Mouse (Mus musculus) liver, adult 2 months (tissue): ENCODE measurements around the gene Kdelr1. TPM values are rescaled to one million over a fixed set of nuclear protein-coding genes. Genes with fewer than 3 reads are reported as not detected.

ENCODE experiments used
- DNase-seq: peaks from one replicate; pipeline ENCODE4 v3.0.0-alpha.2; 2011; ENCODE audit warnings: low read depth, low spot score; ENCODE audit errors: extremely low read depth
- H3K27ac ChIP-seq: fragments of 200-500 bp; replicated peaks from 2 replicates; pipeline ENCODE4 v1.5.1; 2012; ENCODE audit warnings: low read depth, mild to moderate bottlenecking, control low read depth, inconsistent platforms, low read length; ENCODE audit not compliant: insufficient read depth
- H3K27me3 ChIP-seq: fragments of 200-500 bp; 2 replicates; pipeline ENCODE4 v1.6.1; 2012; ENCODE audit warnings: mild to moderate bottlenecking, moderate library complexity, low read length, inconsistent platforms; ENCODE audit not compliant: control insufficient read depth, insufficient read depth
- H3K36me3 ChIP-seq: fragments of 200-500 bp; 2 replicates; pipeline ENCODE4 v1.6.1; 2012; ENCODE audit warnings: low read length, inconsistent platforms; ENCODE audit not compliant: control insufficient read depth, insufficient read depth
- H3K4me1 ChIP-seq: fragments of 200-500 bp; 2 replicates; pipeline ENCODE4 v1.6.1; 2011; ENCODE audit warnings: low read length; ENCODE audit not compliant: control insufficient read depth, insufficient read depth
- H3K4me3 ChIP-seq: fragments of 200-500 bp; 2 replicates; pipeline ENCODE4 v1.5.1; 2011; ENCODE audit warnings: low read depth, mild to moderate bottlenecking, control low read depth, low read length, moderate library complexity; ENCODE audit not compliant: insufficient read depth
- H3K79me2 ChIP-seq: fragments of 200-500 bp; 2 replicates; pipeline ENCODE4 v1.6.1; 2012; ENCODE audit warnings: inconsistent platforms, mild to moderate bottlenecking, low read length, moderate library complexity; ENCODE audit not compliant: control insufficient read depth, insufficient read depth
- H3K9ac ChIP-seq: fragments of 200-500 bp; 2 replicates; pipeline ENCODE4 v1.6.1; 2012; ENCODE audit warnings: low read depth, mild to moderate bottlenecking, control low read depth, inconsistent platforms, low read length
- CTCF ChIP-seq: fragments of 200-500 bp; IDR thresholded peaks from 2 replicates; pipeline ENCODE4 v1.5.1; 2011; ENCODE audit warnings: low read depth, low read length, control low read depth
- POLR2A ChIP-seq: fragments of 200-500 bp; IDR thresholded peaks from 2 replicates; pipeline ENCODE4 v1.6.1; 2011; ENCODE audit warnings: low read length, control low read depth; ENCODE audit not compliant: insufficient read depth; ENCODE audit errors: extremely low read depth
- WGBS: fragments of 180-500 bp; shearing (Covaris S2); methylation state at CpG from one replicate; pipeline ENCODE4 v1.1.7; 2018; 5-methylcytosine and 5-hydroxymethylcytosine counted together
- polyA plus RNA-seq: library from polyadenylated mRNA; depleted of rRNA; stranded (reverse); fragments of >200 nt; gene quantifications from 2 replicates; pipeline ENCODE4 v1.2.3, GENCODE M21; 2012; rRNA removed
- total RNA-seq: library from RNA; depleted of rRNA; stranded (reverse); fragments of >200 nt; gene quantifications from 2 replicates; pipeline ENCODE4 v1.2.3, GENCODE M21; 2014; rRNA removed

Gene Kdelr1
- total and polyA plus RNA-seq, 2 experiments, result 68.9 to 253 TPM

- H3K4me1 ChIP-seq, result no peaks in the 10 kb centered on the region
- H3K79me2 ChIP-seq, result no peaks in the 10 kb centered on the region
- H3K4me3 ChIP-seq, result peak within 1 kb of the TSS; percentile 42
- DNase-seq, result peak; percentile 22
- peak within 1 kb of the TSS; percentile 56 for H3K9ac ChIP-seq
- WGBS, result 6% methylated on average over 24 of the region's 24 CpGs
- H3K36me3 ChIP-seq, result no peaks in the 10 kb centered on the region
- H3K27me3 ChIP-seq, result no peaks in the 10 kb centered on the region
- TF ChIP-seq CTCF (no peak), POLR2A (0 out of 2 replicates have a peak, but pooled peaks have one; percentile 24)
- H3K27ac ChIP-seq, result peak within 1 kb of the TSS; percentile 62
Measured at GRCm38 (mm10) chr7:45923762-45924428, 51.3 kb downstream of the Kdelr1 start, which contains the start of gene Ccdc114. Gene Ccdc114 (plus strand): TSS chr7:45924072.

GRCm38 (mm10) chr7:45924429-45924816 is 51.9 kb downstream of the Kdelr1 start:
- Histone ChIP-seq H3K27ac (no peak overlapping the region), H3K36me3 (no peaks in the 10 kb centered on the region), H3K4me3 (peak overlapping the region; percentile 30; the same call in 1 of the 2 replicates), H3K9ac (no peak overlapping the region; the same call in 1 of the 2 replicates), H3K4me1 (no peaks in the 10 kb centered on the region), H3K79me2 (no peaks in the 10 kb centered on the region), H3K27me3 (no peaks in the 10 kb centered on the region)
- WGBS, result 17% methylated on average over 14 of the region's 14 CpGs
- TF ChIP-seq POLR2A (no peak), CTCF (no peak)
- DNase-seq, result no peak

GRCm38 (mm10) chr7:45928626-45929295 is 56.2 kb downstream of the Kdelr1 start:
- H3K4me3 ChIP-seq, result no peak overlapping the region
- H3K27me3 ChIP-seq, result no peaks in the 10 kb centered on the region
- no peak overlapping the region for H3K9ac ChIP-seq
- H3K36me3 ChIP-seq, result no peaks in the 10 kb centered on the region
- DNase-seq, result no peak
- TF ChIP-seq POLR2A, result no peak
- H3K27ac ChIP-seq, result no peak overlapping the region
- H3K4me1 ChIP-seq, result no peaks in the 10 kb centered on the region
- 52% methylated on average over 21 of the region's 23 CpGs for WGBS
- H3K79me2 ChIP-seq, result no peaks in the 10 kb centered on the region

- H3K27me3 ChIP-seq, result no peaks in the 10 kb centered on the region
- 94% methylated on average over 1 of the region's 1 CpGs for WGBS
- no peaks in the 10 kb centered on the region for H3K36me3 ChIP-seq
- no peaks in the 10 kb centered on the region for H3K79me2 ChIP-seq
- H3K27ac ChIP-seq, result no peak overlapping the region
- H3K4me3 ChIP-seq, result no peak overlapping the region
- no peaks in the 10 kb centered on the region for H3K4me1 ChIP-seq
- no peak for TF ChIP-seq POLR2A
- no peak for TF ChIP-seq CTCF
- DNase-seq, result no peak
- no peak overlapping the region for H3K9ac ChIP-seq
Measured at GRCm38 (mm10) chr7:45929688-45930087, 57.1 kb downstream of the Kdelr1 start.

Other genes starting within 250 kb of the Kdelr1 start
- gene Rasip1, start 245.3 kb upstream of the Kdelr1 start, total RNA-seq, result 2.3 and 4.3 TPM in 2 replicates
- gene Rasip1, start 245.3 kb upstream of the Kdelr1 start, polyA plus RNA-seq, result 3.6 and 5.1 TPM in 2 replicates
- gene Mamstr, start 232.8 kb upstream of the Kdelr1 start, total RNA-seq, result 0.07 and 0.09 TPM in 2 replicates
- 0.10 and 0.19 TPM in 2 replicates for gene Mamstr, start 232.8 kb upstream of the Kdelr1 start, polyA plus RNA-seq
- 0.18 TPM in 1 of 2 replicates, not detected in the other for gene Fut2, start 206.4 kb upstream of the Kdelr1 start, total RNA-seq
- gene Fut2, start 206.4 kb upstream of the Kdelr1 start, polyA plus RNA-seq, result 0.05 and 0.14 TPM in 2 replicates
- gene Ntn5, start 188.8 kb upstream of the Kdelr1 start, total RNA-seq, result not detected in 2 replicates
- gene Ntn5, start 188.8 kb upstream of the Kdelr1 start, polyA plus RNA-seq, result not detected in 2 replicates
- gene Sec1, start 178.4 kb upstream of the Kdelr1 start, total RNA-seq, result not detected in 2 replicates
- gene Sec1, start 178.4 kb upstream of the Kdelr1 start, polyA plus RNA-seq, result not detected in 2 replicates
- 0.09 and 0.13 TPM in 2 replicates for gene Car11, start 172.9 kb upstream of the Kdelr1 start, total RNA-seq
- 0.59 and 1.6 TPM in 2 replicates for gene Car11, start 172.9 kb upstream of the Kdelr1 start, polyA plus RNA-seq
- 93.0 and 110 TPM in 2 replicates for gene Dbp, start 167.7 kb upstream of the Kdelr1 start, total RNA-seq
- 8.6 and 17.0 TPM in 2 replicates for gene Dbp, start 167.7 kb upstream of the Kdelr1 start, polyA plus RNA-seq
- 436 and 542 TPM in 2 replicates for gene Rpl18, start 157.3 kb upstream of the Kdelr1 start, total RNA-seq
- 366 and 534 TPM in 2 replicates for gene Rpl18, start 157.3 kb upstream of the Kdelr1 start, polyA plus RNA-seq
- 13.4 and 15.2 TPM in 2 replicates for gene Sphk2, start 154.8 kb upstream of the Kdelr1 start, total RNA-seq
- gene Sphk2, start 154.8 kb upstream of the Kdelr1 start, polyA plus RNA-seq, result 62.9 and 80.1 TPM in 2 replicates
- 0.18 TPM in 1 of 2 replicates, not detected in the other for gene Fam83e, start 151.6 kb upstream of the Kdelr1 start, total RNA-seq
- 0.05 and 0.10 TPM in 2 replicates for gene Fam83e, start 151.6 kb upstream of the Kdelr1 start, polyA plus RNA-seq
- not detected in 2 replicates for gene Spaca4, start 147.0 kb upstream of the Kdelr1 start, total RNA-seq
- gene Spaca4, start 147.0 kb upstream of the Kdelr1 start, polyA plus RNA-seq, result not detected in 2 replicates
- not detected in 2 replicates for gene Lmtk3, start 89.0 kb upstream of the Kdelr1 start, total RNA-seq
- 0.02 TPM in 1 of 2 replicates, not detected in the other for gene Lmtk3, start 89.0 kb upstream of the Kdelr1 start, polyA plus RNA-seq
- gene Sult2b1, start 88.1 kb upstream of the Kdelr1 start, total RNA-seq, result not detected in 2 replicates
- 0.10 TPM in 1 of 2 replicates, not detected in the other for gene Sult2b1, start 88.1 kb upstream of the Kdelr1 start, polyA plus RNA-seq
- gene Cyth2, start 58.2 kb upstream of the Kdelr1 start, total RNA-seq, result 18.1 and 20.9 TPM in 2 replicates
- 14.2 and 14.8 TPM in 2 replicates for gene Cyth2, start 58.2 kb upstream of the Kdelr1 start, polyA plus RNA-seq
- 0.07 TPM in 1 of 2 replicates, not detected in the other for gene Kcnj14, start 48.0 kb upstream of the Kdelr1 start, total RNA-seq
- 0.11 TPM in 1 of 2 replicates, not detected in the other for gene Kcnj14, start 48.0 kb upstream of the Kdelr1 start, polyA plus RNA-seq
- gene Grwd1, start 41.8 kb upstream of the Kdelr1 start, total RNA-seq, result 5.3 and 6.8 TPM in 2 replicates
- 7.5 and 11.0 TPM in 2 replicates for gene Grwd1, start 41.8 kb upstream of the Kdelr1 start, polyA plus RNA-seq
- gene Grin2d, start 5.6 kb downstream of the Kdelr1 start, total RNA-seq, result under 0.01 and 0.07 TPM in 2 replicates
- gene Grin2d, start 5.6 kb downstream of the Kdelr1 start, polyA plus RNA-seq, result 0.19 and 0.20 TPM in 2 replicates
- gene Syngr4, start 23.9 kb downstream of the Kdelr1 start, total RNA-seq, result not detected in 2 replicates
- 0.12 TPM in 1 of 2 replicates, not detected in the other for gene Syngr4, start 23.9 kb downstream of the Kdelr1 start, polyA plus RNA-seq
- gene Tmem143, start 24.2 kb downstream of the Kdelr1 start, total RNA-seq, result 16.6 and 27.7 TPM in 2 replicates
- 53.7 and 59.5 TPM in 2 replicates for gene Tmem143, start 24.2 kb downstream of the Kdelr1 start, polyA plus RNA-seq
- gene Emp3, start 48.6 kb downstream of the Kdelr1 start, total RNA-seq, result 2.1 and 3.6 TPM in 2 replicates
- gene Emp3, start 48.6 kb downstream of the Kdelr1 start, polyA plus RNA-seq, result 8.5 and 13.6 TPM in 2 replicates
- gene Ccdc114, start 51.3 kb downstream of the Kdelr1 start, total RNA-seq, result 0.18 TPM in 1 of 2 replicates, not detected in the other
- 0.06 and 0.32 TPM in 2 replicates for gene Ccdc114, start 51.3 kb downstream of the Kdelr1 start, polyA plus RNA-seq
- gene Abcc6, start 157.5 kb downstream of the Kdelr1 start, total RNA-seq, result 86.3 and 116 TPM in 2 replicates
- 120 and 192 TPM in 2 replicates for gene Abcc6, start 157.5 kb downstream of the Kdelr1 start, polyA plus RNA-seq
- 15.3 and 21.7 TPM in 2 replicates for gene Nomo1, start 160.9 kb downstream of the Kdelr1 start, total RNA-seq
- 16.9 and 19.7 TPM in 2 replicates for gene Nomo1, start 160.9 kb downstream of the Kdelr1 start, polyA plus RNA-seq
- not detected in 2 replicates for gene Kcnj11, start 228.0 kb downstream of the Kdelr1 start, total RNA-seq
- not detected in 2 replicates for gene Kcnj11, start 228.0 kb downstream of the Kdelr1 start, polyA plus RNA-seq